Mouse (Mus musculus) forebrain, embryonic 10.5 days (tissue): ENCODE measurements around the gene Hira. TPM values are rescaled to one million over a fixed set of nuclear protein-coding genes. Genes with fewer than 3 reads are reported as not detected.
A peak's percentile ranks its signal among the peaks of the same experiment; 100 is the strongest.
"Not testable (repeated sequence)": the region's sequence is repeated elsewhere in the genome, so short reads cannot be mapped to it uniquely, and the experiment has no call there.

Experiments
- DNase-seq: peaks from one replicate; pipeline ENCODE4 v3.0.0-alpha.2; 2017; ENCODE audit warnings: low spot score; ENCODE audit errors: extremely low spot score
- H3K27ac ChIP-seq: fragments of 300-500 bp; sonication (generic); 2 replicates; pipeline ENCODE4 v1.5.1; 2016; ENCODE audit warnings: mild to moderate bottlenecking
- H3K27me3 ChIP-seq: fragments of 300-500 bp; sonication (generic); 2 replicates; pipeline ENCODE4 v1.6.1; 2016; ENCODE audit warnings: mild to moderate bottlenecking; ENCODE audit not compliant: poor library complexity, severe bottlenecking
- H3K36me3 ChIP-seq: fragments of 300-500 bp; sonication (generic); replicated peaks from 2 replicates; pipeline ENCODE4 v1.6.1; 2016; ENCODE audit warnings: mild to moderate bottlenecking, moderate library complexity
- H3K4me1 ChIP-seq: fragments of 300-500 bp; sonication (generic); 2 replicates; pipeline ENCODE4 v1.6.1; 2016
- H3K4me3 ChIP-seq: fragments of 300-500 bp; sonication (generic); 2 replicates; pipeline ENCODE4 v1.5.1; 2016; ENCODE audit warnings: mild to moderate bottlenecking, moderate library complexity
- H3K9me3 ChIP-seq: fragments of 300-500 bp; sonication (generic); 2 replicates; pipeline ENCODE4 v1.6.1; 2016; ENCODE audit warnings: mild to moderate bottlenecking, moderate library complexity
- WGBS: fragments of 180-500 bp; shearing (Covaris S2); methylation state at CpG from one replicate; pipeline ENCODE4 v1.1.7; 2016; 5-methylcytosine and 5-hydroxymethylcytosine counted together
- polyA plus RNA-seq: library from polyadenylated mRNA; unstranded; fragments of >200 nt; fragmentation: Nextera tagmentation; extraction: Ambion mirVana; gene quantifications from 2 replicates; pipeline ENCODE4 v1.2.1, GENCODE M21; 2016

The Hira gene
- polyA plus RNA-seq, 1 experiment from 2014 or later: 25.8 TPM

GRCm38 (mm10) chr16:18943906-18944305, 67.1 kb downstream of the Hira start:
- Histone ChIP-seq H3K4me3 (no peak overlapping the region), H3K4me1 (no peaks in the 10 kb centered on the region), H3K27ac (no peak overlapping the region), H3K36me3 (peaks cover 93% of the 10 kb centered on the region), H3K9me3 (no peaks in the 10 kb centered on the region), H3K27me3 (no peaks in the 10 kb centered on the region)
- DNase-seq: no peak
- 93% methylated on average over 6 of the region's 6 CpGs for WGBS

DNA sequence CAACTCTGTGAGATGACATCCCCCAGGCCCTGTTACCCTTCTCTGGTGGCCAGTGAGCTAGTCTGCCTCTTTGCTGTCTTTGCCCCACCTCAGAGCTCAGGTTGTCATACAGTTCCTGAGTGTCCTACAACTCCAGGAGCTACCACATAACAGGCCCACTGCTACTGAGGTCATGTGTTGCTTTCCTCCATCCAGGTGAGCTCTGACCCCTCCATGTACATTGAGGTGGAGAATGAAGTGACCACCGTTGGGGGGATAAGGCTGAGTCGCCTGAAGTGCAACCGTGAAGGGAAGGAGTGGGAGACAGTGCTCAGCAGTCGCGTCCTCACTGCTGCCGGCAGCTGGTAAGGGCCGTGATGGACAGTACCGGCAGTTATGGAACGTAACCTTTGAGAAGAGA, 72.1 kb downstream of the Hira start:
- H3K27me3 ChIP-seq: no peaks in the 10 kb centered on the region
- 96% methylated on average over 9 of the region's 9 CpGs for WGBS
- no peak overlapping the region for H3K4me3 ChIP-seq
- DNase-seq: no peak
- H3K27ac ChIP-seq: no peak overlapping the region
- no peaks in the 10 kb centered on the region for H3K9me3 ChIP-seq
- H3K36me3 ChIP-seq: peaks cover 99% of the 10 kb centered on the region
- H3K4me1 ChIP-seq: no peaks in the 10 kb centered on the region

GRCm38 (mm10) chr16:18950351-18950750, 73.5 kb downstream of the Hira start:
- DNase-seq: no peak
- Histone ChIP-seq H3K9me3 (no peaks in the 10 kb centered on the region), H3K4me3 (no peak overlapping the region), H3K4me1 (no peaks in the 10 kb centered on the region), H3K27ac (no peak overlapping the region), H3K36me3 (peaks cover 100% of the 10 kb centered on the region), H3K27me3 (no peaks in the 10 kb centered on the region)
- 84% methylated on average over 2 of the region's 2 CpGs for WGBS

DNA sequence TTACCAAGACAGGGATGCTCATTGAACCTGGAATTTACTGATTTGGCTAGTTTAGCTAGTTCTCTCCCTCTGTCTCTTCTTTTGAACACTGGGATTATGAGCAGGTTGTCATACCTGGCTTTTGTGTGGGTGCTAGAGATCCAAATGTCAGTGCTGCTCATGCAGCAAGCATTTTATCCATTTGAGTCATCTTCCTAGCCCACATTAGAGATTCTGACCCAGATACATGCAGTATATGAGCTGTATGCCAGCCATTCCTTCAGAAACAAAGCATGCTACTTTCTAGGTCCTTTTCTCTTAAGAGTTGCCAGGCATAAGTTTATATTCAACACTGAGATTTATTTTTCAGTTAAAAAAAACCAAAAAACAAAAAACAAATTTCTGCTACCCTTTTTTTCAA, 76.0 kb downstream of the Hira start:
- Histone ChIP-seq H3K4me1 (no peaks in the 10 kb centered on the region), H3K9me3 (no peaks in the 10 kb centered on the region), H3K27ac (no peak overlapping the region), H3K4me3 (no peak overlapping the region), H3K36me3 (peaks cover 100% of the 10 kb centered on the region), H3K27me3 (no peaks in the 10 kb centered on the region)
- no peak for DNase-seq

GRCm38 (mm10) chr16:18955070-18955469, 78.2 kb downstream of the Hira start:
- no peak overlapping the region for H3K4me3 ChIP-seq
- H3K4me1 ChIP-seq: no peaks in the 10 kb centered on the region
- 91% methylated on average over 3 of the region's 3 CpGs for whole genome bisulfite sequencing
- peaks cover 3% of the 10 kb centered on the region for H3K9me3 ChIP-seq
- H3K27me3 ChIP-seq: no peaks in the 10 kb centered on the region
- H3K27ac ChIP-seq: no peak overlapping the region
- no peak for DNase-seq
- H3K36me3 ChIP-seq: peaks cover 91% of the 10 kb centered on the region

DNA sequence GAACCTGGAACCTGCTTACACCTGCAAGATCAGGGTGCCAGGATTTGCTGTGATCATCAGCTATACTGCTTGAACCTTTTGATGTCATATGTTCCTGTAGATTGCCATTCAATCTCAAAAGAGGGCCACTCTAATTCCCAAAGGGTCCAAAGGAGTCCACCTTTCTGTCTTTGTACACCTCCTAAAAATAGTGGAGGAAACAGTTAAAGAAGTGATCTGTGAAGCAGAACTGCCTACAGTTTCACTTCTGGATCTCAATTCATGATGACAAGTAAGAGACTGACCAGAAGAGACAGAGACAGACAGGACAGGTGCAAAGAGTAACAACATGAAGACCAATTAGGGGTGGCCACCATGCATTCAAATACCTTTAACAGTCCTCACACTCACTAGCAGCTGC, 86.6 kb downstream of the Hira start:
- Histone ChIP-seq H3K4me3 (no peak overlapping the region), H3K36me3 (peaks cover 85% of the 10 kb centered on the region), H3K27ac (no peak overlapping the region), H3K27me3 (no peaks in the 10 kb centered on the region), H3K4me1 (no peaks in the 10 kb centered on the region), H3K9me3 (peaks cover 28% of the 10 kb centered on the region)
- no peak for DNase-seq

DNA sequence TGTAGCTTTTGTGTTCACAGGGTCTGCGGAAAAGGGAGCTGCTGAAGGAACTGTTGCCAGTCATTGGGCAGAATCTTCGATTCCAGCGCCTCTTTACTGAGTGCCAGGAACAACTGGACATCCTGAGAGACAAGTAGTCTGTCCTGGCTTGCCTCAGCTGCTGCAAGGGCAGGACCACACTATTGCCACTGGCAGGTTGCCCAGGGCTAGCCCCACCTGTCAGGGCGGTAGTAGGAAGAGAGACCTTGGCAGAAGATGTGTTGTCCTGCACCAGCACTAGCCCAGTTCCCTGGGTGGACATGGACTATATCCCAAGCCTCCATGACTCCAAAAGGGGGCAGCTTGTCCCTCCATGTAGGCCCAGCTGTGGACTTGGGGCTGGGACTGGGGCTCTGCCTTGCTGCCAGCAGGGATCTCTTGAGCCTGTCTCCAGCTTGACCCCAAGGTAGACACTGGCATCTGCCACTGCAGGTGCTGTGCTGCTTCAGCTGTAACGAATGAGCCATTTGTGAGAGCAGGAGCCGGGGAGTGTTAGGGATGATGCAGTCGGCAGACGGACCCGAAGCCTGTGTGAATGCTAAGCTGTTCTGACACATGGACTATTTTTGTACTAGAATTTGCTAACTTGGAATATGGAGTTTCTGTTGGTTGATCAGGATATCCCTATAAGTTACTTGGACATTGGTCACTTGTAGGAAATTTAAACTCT, 92.7 kb downstream of the Hira start:
- Histone ChIP-seq H3K27ac (no peak overlapping the region), H3K9me3 (peaks cover 3% of the 10 kb centered on the region; the same call in 1 of the 2 replicates), H3K27me3 (no peaks in the 10 kb centered on the region), H3K36me3 (peaks cover 73% of the 10 kb centered on the region), H3K4me3 (no peak overlapping the region), H3K4me1 (no peaks in the 10 kb centered on the region)
- 97% methylated on average over 9 of the region's 9 CpGs for WGBS
- DNase-seq: no peak

DNA sequence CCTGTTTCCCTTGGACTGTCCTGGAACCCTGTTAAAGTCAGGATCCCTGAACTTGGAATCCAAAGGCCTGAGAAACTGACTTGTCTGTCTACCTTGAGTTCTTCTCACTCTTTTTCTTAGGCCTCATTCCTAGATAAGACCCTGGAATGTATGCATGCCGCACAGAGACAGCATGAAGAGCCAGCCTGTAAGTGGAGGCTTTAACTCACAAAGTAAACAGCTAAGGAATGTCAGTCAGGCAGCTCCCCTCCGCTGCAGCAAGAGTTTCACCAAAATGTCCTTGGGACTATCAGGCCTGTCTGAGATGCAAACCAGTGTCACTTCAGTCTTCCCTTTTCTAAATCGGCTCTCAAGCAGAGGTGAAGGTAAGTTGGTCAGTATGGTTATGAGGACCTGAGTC, 94.0 kb downstream of the Hira start:
- H3K4me1 ChIP-seq: no peaks in the 10 kb centered on the region
- peaks cover 8% of the 10 kb centered on the region; the same call in 1 of the 2 replicates for H3K9me3 ChIP-seq
- H3K27ac ChIP-seq: no peak overlapping the region
- no peaks in the 10 kb centered on the region for H3K27me3 ChIP-seq
- WGBS: 84% methylated on average over 3 of the region's 3 CpGs
- peaks cover 69% of the 10 kb centered on the region for H3K36me3 ChIP-seq
- no peak for DNase-seq
- H3K4me3 ChIP-seq: no peak overlapping the region

- not testable (repeated sequence) for H3K4me1 ChIP-seq, H3K4me3 ChIP-seq, H3K27me3 ChIP-seq, DNase-seq, H3K27ac ChIP-seq
- Histone ChIP-seq H3K9me3 (peaks cover 17% of the 10 kb centered on the region; the same call in 1 of the 2 replicates), H3K36me3 (peaks cover 39% of the 10 kb centered on the region)
- 85% methylated on average over 23 of the region's 23 CpGs for WGBS
These were observed 98.8 kb downstream of the Hira start for GRCm38 (mm10) chr16:18975665-18976064.

DNA sequence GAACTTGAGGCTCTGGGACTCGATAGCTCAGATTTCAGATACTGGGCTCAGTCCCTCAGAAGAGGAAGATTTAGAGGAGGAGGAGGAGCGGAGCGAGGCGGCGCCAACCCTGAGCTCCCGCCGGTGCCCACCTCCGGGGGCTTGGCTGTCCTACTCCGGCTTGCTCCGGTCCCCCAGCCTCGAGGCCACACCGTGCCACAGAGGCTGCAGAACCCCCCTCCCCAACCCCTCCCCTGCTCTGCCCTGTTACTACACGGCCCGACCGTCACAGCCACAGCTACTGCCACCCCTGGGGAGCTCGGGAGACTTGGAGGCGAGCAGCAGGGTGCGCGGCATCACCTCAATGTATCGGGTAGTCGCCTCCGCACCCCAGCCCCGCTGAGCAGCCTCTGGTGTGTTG, 99.5 kb downstream of the Hira start:
- Histone ChIP-seq H3K36me3 (peaks cover 32% of the 10 kb centered on the region), H3K9me3 (peaks cover 17% of the 10 kb centered on the region; the same call in 1 of the 2 replicates), H3K27me3 (no peaks in the 10 kb centered on the region), H3K27ac (no peak overlapping the region), H3K4me1 (no peaks in the 10 kb centered on the region), H3K4me3 (no peak overlapping the region; the same call in 1 of the 2 replicates)
- peak; percentile 20 for DNase-seq
- WGBS: 77% methylated on average over 23 of the region's 23 CpGs

- Histone ChIP-seq H3K27me3 (no peaks in the 10 kb centered on the region), H3K4me1 (no peaks in the 10 kb centered on the region), H3K9me3 (peaks cover 6% of the 10 kb centered on the region; the same call in 1 of the 2 replicates), H3K4me3 (no peak overlapping the region), H3K27ac (no peak overlapping the region), H3K36me3 (no peaks in the 10 kb centered on the region)
- DNase-seq: no peak
- WGBS: 91% methylated on average over 3 of the region's 3 CpGs
These were observed 109.5 kb downstream of the Hira start for GRCm38 (mm10) chr16:18986381-18986780.

- DNase-seq: no peak
- WGBS: 90% methylated on average over 5 of the region's 5 CpGs
- H3K27ac ChIP-seq: no peak overlapping the region
- no peaks in the 10 kb centered on the region for H3K36me3 ChIP-seq
- H3K9me3 ChIP-seq: peaks cover 6% of the 10 kb centered on the region; the same call in 1 of the 2 replicates
- no peak overlapping the region for H3K4me3 ChIP-seq
- H3K4me1 ChIP-seq: no peaks in the 10 kb centered on the region
- no peaks in the 10 kb centered on the region for H3K27me3 ChIP-seq
These were observed 110.0 kb downstream of the Hira start for GRCm38 (mm10) chr16:18986860-18987259.

DNA sequence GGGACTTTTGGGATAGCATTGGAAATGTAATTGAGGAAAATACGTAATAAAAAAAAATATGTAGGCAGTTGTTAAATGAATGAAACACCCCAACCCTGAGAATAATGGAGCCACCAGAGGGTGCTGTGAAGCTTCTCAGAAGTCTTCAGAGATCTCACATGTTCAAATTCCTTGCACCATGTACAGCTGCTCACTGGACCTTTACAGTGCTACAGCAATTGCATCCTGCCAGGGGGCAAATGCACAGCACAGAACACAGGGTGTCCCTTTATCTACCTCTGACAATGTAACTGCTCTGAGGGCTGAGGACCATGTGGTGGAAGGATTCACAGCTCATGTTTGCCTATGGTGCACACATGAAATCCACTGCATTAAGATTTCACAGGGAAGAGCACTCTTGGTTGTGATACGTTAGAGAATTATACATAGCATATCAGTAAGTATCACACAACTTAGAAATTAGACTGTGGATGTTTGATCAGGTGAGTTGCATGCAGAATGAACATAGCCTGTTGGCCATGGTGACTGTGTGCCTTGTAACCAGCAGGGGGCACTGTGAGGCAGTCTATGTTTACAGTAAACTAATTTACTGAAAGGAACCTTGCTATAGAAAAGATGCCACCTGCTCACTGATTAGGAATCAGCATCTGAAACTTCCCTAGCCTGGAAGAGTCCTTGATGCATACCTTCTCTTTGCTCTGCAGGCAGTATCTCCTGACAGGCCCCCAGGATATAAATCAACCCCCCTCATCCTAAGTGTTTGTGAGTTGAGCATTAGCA, 126.0 kb downstream of the Hira start:
- H3K27me3 ChIP-seq, H3K4me1 ChIP-seq, H3K9me3 ChIP-seq, H3K36me3 ChIP-seq, H3K4me3 ChIP-seq, DNase-seq, H3K27ac ChIP-seq: not testable (repeated sequence)
- 32% methylated on average over 2 of the region's 2 CpGs for WGBS
